Mouse (Mus musculus): ENCODE data around the gene Sbk3. TPM values are rescaled to one million over a fixed set of nuclear protein-coding genes. Genes with fewer than 3 reads are reported as not detected.
A peak's percentile ranks its signal among the peaks of the same experiment; 100 is the strongest.

Gene Sbk3
- polyA plus RNA-seq, 1 experiment, result not detected

DNA sequence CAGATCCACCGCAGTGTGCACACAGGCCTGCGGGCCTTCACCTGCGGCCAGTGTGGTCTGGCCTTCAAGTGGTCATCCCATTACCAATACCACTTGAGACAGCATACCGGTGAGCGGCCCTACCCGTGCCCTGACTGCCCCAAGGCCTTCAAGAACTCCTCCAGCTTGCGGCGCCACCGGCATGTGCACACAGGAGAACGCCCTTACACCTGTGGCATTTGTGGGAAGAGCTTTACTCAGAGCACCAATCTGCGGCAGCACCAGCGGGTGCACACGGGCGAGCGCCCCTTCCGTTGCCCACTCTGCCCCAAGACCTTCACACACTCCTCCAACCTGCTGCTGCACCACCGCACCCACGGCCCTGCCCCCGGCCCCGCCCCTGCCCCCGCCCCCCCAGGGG lies 51.9 kb downstream of the Sbk3 start:
- Histone ChIP-seq H3K4me1 (ENCODE audit: control insufficient read depth, insufficient read depth, low read length) (peaks cover 15% of the 10 kb centered on the region), H3K27ac (ENCODE audit: insufficient read depth, low read length) (no peak overlapping the region), H3K4me3 (ENCODE audit: insufficient read depth, low read length) (no peak overlapping the region)
- TF ChIP-seq POLR2A (IDR thresholded peaks at IDR 0.05; ENCODE audit: low read depth, low read length) (no peak), CTCF (IDR thresholded peaks at IDR 0.05; ENCODE audit: borderline replicate concordance, insufficient read depth, low read length) (no peak)

DNA sequence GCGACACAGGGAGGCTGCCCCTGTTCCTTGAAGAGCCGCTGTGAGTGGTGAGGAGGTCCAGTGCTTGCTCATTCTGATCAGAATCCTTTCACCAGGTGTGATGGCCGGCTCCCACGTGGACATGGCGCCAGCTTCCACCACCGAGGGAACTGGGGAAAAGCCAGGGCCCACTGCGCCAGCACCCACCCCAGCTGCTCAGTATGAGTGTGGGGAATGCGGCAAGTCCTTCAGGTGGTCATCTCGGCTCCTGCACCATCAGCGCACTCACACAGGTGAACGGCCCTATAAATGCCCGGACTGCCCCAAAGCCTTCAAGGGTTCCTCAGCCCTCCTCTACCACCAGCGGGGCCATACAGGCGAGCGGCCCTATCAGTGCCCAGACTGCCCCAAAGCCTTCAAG lies 52.3 kb downstream of the Sbk3 start:
- H3K4me1 ChIP-seq (ENCODE audit: control insufficient read depth, insufficient read depth, low read length), result peaks cover 15% of the 10 kb centered on the region
- H3K27ac ChIP-seq (ENCODE audit: insufficient read depth, low read length), result no peak overlapping the region
- TF ChIP-seq POLR2A (IDR thresholded peaks at IDR 0.05; ENCODE audit: low read depth, low read length) (no peak), CTCF (IDR thresholded peaks at IDR 0.05; ENCODE audit: borderline replicate concordance, insufficient read depth, low read length) (no peak)
- H3K4me3 ChIP-seq (ENCODE audit: insufficient read depth, low read length), result no peak overlapping the region

- TF ChIP-seq CTCF (IDR thresholded peaks at IDR 0.05; ENCODE audit: borderline replicate concordance, insufficient read depth, low read length), result no peak
- TF ChIP-seq POLR2A (IDR thresholded peaks at IDR 0.05; ENCODE audit: low read depth, low read length), result no peak
- peaks cover 8% of the 10 kb centered on the region for H3K4me1 ChIP-seq (ENCODE audit: control insufficient read depth, insufficient read depth, low read length)
- H3K4me3 ChIP-seq (ENCODE audit: insufficient read depth, low read length), result no peak overlapping the region
- H3K27ac ChIP-seq (ENCODE audit: insufficient read depth, low read length), result no peak overlapping the region
Observed at GRCm38 (mm10) chr7:4917494-4917893, 53.5 kb downstream of the Sbk3 start.

DNA sequence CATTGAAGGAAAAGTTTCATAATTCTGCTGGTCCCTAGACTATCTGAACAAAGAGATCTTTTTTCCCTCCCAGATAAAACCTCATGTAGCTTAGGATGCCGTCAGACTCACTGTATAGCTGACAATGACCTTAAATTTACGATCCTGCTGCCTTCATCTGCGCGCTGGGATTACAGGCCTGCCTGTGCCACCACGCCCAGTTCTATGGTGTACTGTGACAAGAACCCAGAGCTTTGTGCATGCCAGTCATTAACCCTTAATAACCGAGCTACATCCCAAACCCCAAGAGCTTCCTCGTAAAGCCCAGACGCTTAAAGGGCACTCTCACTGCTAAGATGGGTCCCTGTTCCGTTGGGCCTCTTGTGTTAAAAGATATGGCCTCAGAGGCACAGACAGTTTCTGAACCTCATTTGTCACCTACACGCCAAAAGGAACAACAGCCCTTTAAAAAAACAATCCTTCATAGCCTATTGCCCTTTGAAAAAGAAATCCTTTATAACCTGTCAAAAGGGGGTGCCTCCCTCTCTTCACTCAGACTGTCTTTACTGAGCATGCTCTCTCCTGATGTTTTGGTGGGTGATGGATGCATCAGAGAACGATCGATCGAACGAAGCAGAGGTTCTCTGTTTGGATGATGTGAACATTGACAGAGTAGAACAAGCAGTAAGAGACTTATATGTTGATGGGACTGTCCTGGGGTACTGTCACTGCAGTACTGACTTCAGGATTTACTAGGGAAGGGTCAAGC lies 55.1 kb downstream of the Sbk3 start:
- peaks cover 8% of the 10 kb centered on the region for H3K4me1 ChIP-seq (ENCODE audit: control insufficient read depth, insufficient read depth, low read length)
- H3K4me3 ChIP-seq (ENCODE audit: insufficient read depth, low read length), result peak overlapping the region; percentile 77
- peak; percentile 33 for TF ChIP-seq POLR2A (IDR thresholded peaks at IDR 0.05; ENCODE audit: low read depth, low read length)
- TF ChIP-seq CTCF (IDR thresholded peaks at IDR 0.05; ENCODE audit: borderline replicate concordance, insufficient read depth, low read length), result no peak
- H3K27ac ChIP-seq (ENCODE audit: insufficient read depth, low read length), result peak overlapping the region; percentile 97

Other genes with a start within 250 kb of the Sbk3 start
- gene Tmem150b, start 245.9 kb downstream of the Sbk3 start, polyA plus RNA-seq (2011; ENCODE audit: insufficient read length, low read depth, missing spikeins), result not detected in 2 replicates
- 15.9 and 18.3 TPM in 2 replicates for gene Kmt5c, start 231.1 kb downstream of the Sbk3 start, polyA plus RNA-seq (2011; ENCODE audit: insufficient read length, low read depth, missing spikeins)
- gene Cox6b2, start 218.1 kb downstream of the Sbk3 start, polyA plus RNA-seq (2011; ENCODE audit: insufficient read length, low read depth, missing spikeins), result 62.2 and 87.1 TPM in 2 replicates
- gene Fam71e2, start 199.9 kb downstream of the Sbk3 start, polyA plus RNA-seq (2011; ENCODE audit: insufficient read length, low read depth, missing spikeins), result not detected in 2 replicates
- gene Il11, start 188.3 kb downstream of the Sbk3 start, polyA plus RNA-seq (2011; ENCODE audit: insufficient read length, low read depth, missing spikeins), result 3.3 and 7.8 TPM in 2 replicates
- gene Tmem190, start 188.2 kb downstream of the Sbk3 start, polyA plus RNA-seq (2011; ENCODE audit: insufficient read length, low read depth, missing spikeins), result not detected in 2 replicates
- gene Tmem238, start 181.5 kb downstream of the Sbk3 start, polyA plus RNA-seq (2011; ENCODE audit: insufficient read length, low read depth, missing spikeins), result 4.3 and 5.3 TPM in 2 replicates
- gene Rpl28, start 178.3 kb downstream of the Sbk3 start, polyA plus RNA-seq (2011; ENCODE audit: insufficient read length, low read depth, missing spikeins), result 404 and 438 TPM in 2 replicates
- 172 and 191 TPM in 2 replicates for gene Ube2s, start 158.6 kb downstream of the Sbk3 start, polyA plus RNA-seq (2011; ENCODE audit: insufficient read length, low read depth, missing spikeins)
- gene Shisa7, start 126.5 kb downstream of the Sbk3 start, polyA plus RNA-seq (2011; ENCODE audit: insufficient read length, low read depth, missing spikeins), result not detected in 2 replicates
- gene Isoc2b, start 100.9 kb downstream of the Sbk3 start, polyA plus RNA-seq (2011; ENCODE audit: insufficient read length, low read depth, missing spikeins), result 10.8 and 13.3 TPM in 2 replicates
- gene Isoc2a, start 94.0 kb downstream of the Sbk3 start, polyA plus RNA-seq (2011; ENCODE audit: insufficient read length, low read depth, missing spikeins), result 9.3 and 11.2 TPM in 2 replicates
- not detected in 2 replicates for gene Gm36210, start 64.7 kb downstream of the Sbk3 start, polyA plus RNA-seq (2011; ENCODE audit: insufficient read length, low read depth, missing spikeins)
- gene Zfp628, start 56.0 kb downstream of the Sbk3 start, polyA plus RNA-seq (2011; ENCODE audit: insufficient read length, low read depth, missing spikeins), result 5.2 and 6.3 TPM in 2 replicates
- 4.7 and 5.5 TPM in 2 replicates for gene Nat14, start 49.1 kb downstream of the Sbk3 start, polyA plus RNA-seq (2011; ENCODE audit: insufficient read length, low read depth, missing spikeins)
- gene Ssc5d, start 45.4 kb downstream of the Sbk3 start, polyA plus RNA-seq (2011; ENCODE audit: insufficient read length, low read depth, missing spikeins), result 24.1 and 29.8 TPM in 2 replicates
- gene Sbk2, start 6.8 kb downstream of the Sbk3 start, polyA plus RNA-seq (2011; ENCODE audit: insufficient read length, low read depth, missing spikeins), result not detected in 2 replicates
- 11.0 and 15.6 TPM in 2 replicates for gene Zfp579, start 25.0 kb upstream of the Sbk3 start, polyA plus RNA-seq (2011; ENCODE audit: insufficient read length, low read depth, missing spikeins)
- 8.7 and 10.5 TPM in 2 replicates for gene Zfp524, start 43.2 kb upstream of the Sbk3 start, polyA plus RNA-seq (2011; ENCODE audit: insufficient read length, low read depth, missing spikeins)
- 23.6 and 27.5 TPM in 2 replicates for gene Fiz1, start 43.5 kb upstream of the Sbk3 start, polyA plus RNA-seq (2011; ENCODE audit: insufficient read length, low read depth, missing spikeins)
- not detected in 2 replicates for gene Gm44973, start 44.3 kb upstream of the Sbk3 start, polyA plus RNA-seq (2011; ENCODE audit: insufficient read length, low read depth, missing spikeins)
- gene Zfp865, start 49.2 kb upstream of the Sbk3 start, polyA plus RNA-seq (2011; ENCODE audit: insufficient read length, low read depth, missing spikeins), result 23.4 and 29.4 TPM in 2 replicates
- gene Ccdc106, start 49.4 kb upstream of the Sbk3 start, polyA plus RNA-seq (2011; ENCODE audit: insufficient read length, low read depth, missing spikeins), result 1.7 and 3.8 TPM in 2 replicates
- gene 4632433K11Rik, start 63.0 kb upstream of the Sbk3 start, polyA plus RNA-seq (2011; ENCODE audit: insufficient read length, low read depth, missing spikeins), result 1.5 and 1.8 TPM in 2 replicates
- 1.4 and 2.2 TPM in 2 replicates for gene Zfp784, start 67.3 kb upstream of the Sbk3 start, polyA plus RNA-seq (2011; ENCODE audit: insufficient read length, low read depth, missing spikeins)
- gene Zfp580, start 80.4 kb upstream of the Sbk3 start, polyA plus RNA-seq (2011; ENCODE audit: insufficient read length, low read depth, missing spikeins), result 11.8 and 18.1 TPM in 2 replicates
- gene U2af2, start 91.0 kb upstream of the Sbk3 start, polyA plus RNA-seq (2011; ENCODE audit: insufficient read length, low read depth, missing spikeins), result 193 and 210 TPM in 2 replicates
- 66.2 and 69.3 TPM in 2 replicates for gene Epn1, start 109.1 kb upstream of the Sbk3 start, polyA plus RNA-seq (2011; ENCODE audit: insufficient read length, low read depth, missing spikeins)
- gene Rfpl4, start 145.8 kb upstream of the Sbk3 start, polyA plus RNA-seq (2011; ENCODE audit: insufficient read length, low read depth, missing spikeins), result not detected in 2 replicates
- 0.57 TPM in 1 of 2 replicates, not detected in the other for gene Rasl2-9, start 154.8 kb upstream of the Sbk3 start, polyA plus RNA-seq (2011; ENCODE audit: insufficient read length, low read depth, missing spikeins)
- gene Vmn1r55, start 178.5 kb upstream of the Sbk3 start, polyA plus RNA-seq (2011; ENCODE audit: insufficient read length, low read depth, missing spikeins), result 0.04 TPM in 1 of 2 replicates, not detected in the other
- gene Vmn1r56, start 225.6 kb upstream of the Sbk3 start, polyA plus RNA-seq (2011; ENCODE audit: insufficient read length, low read depth, missing spikeins), result not detected in 2 replicates
- gene Vmn1r57, start 247.3 kb upstream of the Sbk3 start, polyA plus RNA-seq (2011; ENCODE audit: insufficient read length, low read depth, missing spikeins), result not detected in 2 replicates